Mouse (Mus musculus) cerebellum, adult 8-10 months (tissue): ENCODE measurements around the gene Kif6.
A peak's percentile ranks its signal among the peaks of the same experiment; 100 is the strongest.

Source experiments
- DNase-seq: peaks from one replicate; pipeline ENCODE4 v3.0.0; 2022

Kif6 gene

GRCm38 (mm10) chr17:49614577-49615235 is at the start of gene Kif6:
TSS of gene Kif6 (plus strand) at chr17:49615136.
- DNase-seq: peak; percentile 76

GRCm38 (mm10) chr17:49568717-49569116 is 46.2 kb upstream of the Kif6 start:
- DNase-seq: no peak

- DNase-seq: no peak
Observed at GRCm38 (mm10) chr17:49577321-49577720, 37.6 kb upstream of the Kif6 start.

GRCm38 (mm10) chr17:49582471-49582870 is 32.5 kb upstream of the Kif6 start:
- no peak for DNase-seq

- DNase-seq: no peak
Observed at GRCm38 (mm10) chr17:49590051-49590450, 24.9 kb upstream of the Kif6 start.

GRCm38 (mm10) chr17:49605397-49605796 is 9.5 kb upstream of the Kif6 start:
- DNase-seq: no peak

GRCm38 (mm10) chr17:49607351-49608027 is 7.4 kb upstream of the Kif6 start:
- DNase-seq: no peak

GRCm38 (mm10) chr17:49610296-49610695 is 4.6 kb upstream of the Kif6 start:
- no peak for DNase-seq

- no peak for DNase-seq
Observed at GRCm38 (mm10) chr17:49615241-49615651, 310 bp downstream of the Kif6 start.

- DNase-seq: no peak
Observed at GRCm38 (mm10) chr17:49624572-49624971, 9.6 kb downstream of the Kif6 start.

- DNase-seq: no peak
Observed at GRCm38 (mm10) chr17:49627011-49627794, 12.3 kb downstream of the Kif6 start.

GRCm38 (mm10) chr17:49628875-49629274 is 13.9 kb downstream of the Kif6 start:
- no peak for DNase-seq

- peak; percentile 56 for DNase-seq
Observed at GRCm38 (mm10) chr17:49633041-49633440, 18.1 kb downstream of the Kif6 start.

- DNase-seq: no peak
Observed at GRCm38 (mm10) chr17:49641903-49642302, 27.0 kb downstream of the Kif6 start.

GRCm38 (mm10) chr17:49642336-49642735 is 27.4 kb downstream of the Kif6 start:
- no peak for DNase-seq

GRCm38 (mm10) chr17:49642889-49643490 is 28.1 kb downstream of the Kif6 start:
- peak; percentile 56 for DNase-seq

- DNase-seq: no peak
Observed at GRCm38 (mm10) chr17:49646267-49646666, 31.3 kb downstream of the Kif6 start.

- DNase-seq: no peak
Observed at GRCm38 (mm10) chr17:49648970-49649369, 34.0 kb downstream of the Kif6 start.

- no peak for DNase-seq
Observed at GRCm38 (mm10) chr17:49649394-49649793, 34.5 kb downstream of the Kif6 start.

- DNase-seq: no peak
Observed at GRCm38 (mm10) chr17:49650366-49650765, 35.4 kb downstream of the Kif6 start.

- DNase-seq: no peak
Observed at GRCm38 (mm10) chr17:49652357-49652756, 37.4 kb downstream of the Kif6 start.

GRCm38 (mm10) chr17:49652800-49653199 is 37.9 kb downstream of the Kif6 start:
- DNase-seq: no peak

GRCm38 (mm10) chr17:49661626-49662025 is 46.7 kb downstream of the Kif6 start:
- DNase-seq: no peak
